Mouse (Mus musculus): Measurements from ENCODE around the gene Rpl11.
A peak's percentile ranks its signal among the peaks of the same experiment; 100 is the strongest.
"Not testable (repeated sequence)": the region's sequence is repeated elsewhere in the genome, so short reads cannot be mapped to it uniquely, and the experiment has no call there.

Gene Rpl11

DNA sequence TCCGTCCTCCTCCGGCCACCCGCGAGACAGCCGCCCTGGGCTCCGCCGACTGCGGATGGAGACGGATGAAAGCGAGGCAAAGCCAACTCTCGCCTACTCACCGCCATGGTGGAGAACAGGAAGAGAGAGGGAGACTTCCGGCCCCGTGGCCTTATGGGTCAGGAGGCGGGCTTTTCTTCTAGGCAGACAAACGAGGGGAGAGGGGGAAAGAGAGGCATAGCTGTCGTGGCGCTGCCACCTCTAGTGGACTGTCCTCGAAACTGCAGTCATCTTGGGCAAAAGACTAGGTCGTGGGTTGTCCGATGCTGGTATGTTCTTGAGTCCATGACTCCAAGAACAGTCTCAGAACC, at the start of gene Rpl11:
Rpl11 (minus strand) TSS at position 182 of the 350 bp plus-strand sequence.
- peak; percentile 92 to 94 for DNase-seq

GRCm38 (mm10) chr4:136101753-136102152, 48.5 kb upstream of the Rpl11 start:
- not testable (repeated sequence) for DNase-seq

- DNase-seq: no peak
Measured at GRCm38 (mm10) chr4:136100396-136101070, 47.3 kb upstream of the Rpl11 start.

- no peak for DNase-seq
Measured at GRCm38 (mm10) chr4:136098446-136098845, 45.2 kb upstream of the Rpl11 start.

GRCm38 (mm10) chr4:136096446-136097113, 43.4 kb upstream of the Rpl11 start:
- DNase-seq: no peak

- no peak for DNase-seq
Measured at GRCm38 (mm10) chr4:136095490-136096105, 42.4 kb upstream of the Rpl11 start.

DNA sequence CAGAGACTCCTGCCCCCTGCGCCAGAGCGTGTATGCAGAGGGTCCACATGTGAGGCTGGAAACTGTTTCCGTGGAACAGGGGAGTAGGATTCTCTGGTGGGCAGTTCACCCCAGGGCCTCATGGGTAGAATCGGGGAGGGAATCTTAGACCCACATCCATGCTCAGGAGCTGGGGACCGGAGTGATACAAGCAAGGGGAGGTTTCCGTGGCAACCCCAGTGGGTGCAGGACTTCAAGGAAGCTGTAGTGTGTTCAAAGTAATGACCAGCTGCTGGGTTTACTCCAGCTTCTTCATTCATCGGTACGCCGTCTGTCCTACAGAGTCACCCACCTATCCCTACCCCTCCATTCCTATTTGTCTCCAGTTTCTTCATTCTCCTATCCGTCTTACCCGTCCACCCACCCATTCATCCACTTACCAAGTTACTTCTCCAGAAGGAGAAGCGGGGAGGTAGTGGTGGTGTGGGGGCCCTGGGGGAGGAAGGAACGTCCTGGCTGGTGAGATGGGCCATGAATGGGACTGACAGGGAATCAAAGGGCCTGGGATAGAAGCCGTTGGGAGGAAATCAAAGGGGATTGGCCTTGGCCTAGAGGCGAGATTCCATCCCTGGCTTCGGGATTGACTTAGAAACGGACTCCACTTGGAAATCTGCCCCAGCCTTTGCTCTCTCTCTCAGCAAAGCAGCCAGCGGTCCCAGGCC, 41.4 kb upstream of the Rpl11 start:
- DNase-seq: peak in 1 of 2 experiments; percentile 25

DNA sequence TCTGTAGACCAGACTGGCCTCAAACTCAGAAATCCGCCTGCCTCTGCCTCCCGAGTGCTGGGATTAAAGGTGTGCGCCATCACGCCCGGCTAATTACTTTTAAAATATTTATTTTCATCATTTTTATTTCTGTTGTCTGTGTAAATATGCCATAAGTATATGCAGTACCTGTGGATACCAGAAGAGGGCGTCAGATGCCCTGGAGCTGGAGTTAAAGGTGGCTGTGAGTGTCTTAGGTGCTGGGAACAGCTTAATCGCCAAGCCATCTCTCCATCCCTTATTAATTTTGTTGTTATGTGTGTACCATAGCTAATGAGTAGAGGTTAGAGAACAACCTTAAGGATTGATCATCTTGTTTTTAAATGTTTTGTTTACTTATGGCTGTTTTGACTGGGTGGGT, 39.3 kb upstream of the Rpl11 start:
- DNase-seq: no peak

- no peak for DNase-seq
Measured at GRCm38 (mm10) chr4:136091346-136091745, 38.1 kb upstream of the Rpl11 start.

DNA sequence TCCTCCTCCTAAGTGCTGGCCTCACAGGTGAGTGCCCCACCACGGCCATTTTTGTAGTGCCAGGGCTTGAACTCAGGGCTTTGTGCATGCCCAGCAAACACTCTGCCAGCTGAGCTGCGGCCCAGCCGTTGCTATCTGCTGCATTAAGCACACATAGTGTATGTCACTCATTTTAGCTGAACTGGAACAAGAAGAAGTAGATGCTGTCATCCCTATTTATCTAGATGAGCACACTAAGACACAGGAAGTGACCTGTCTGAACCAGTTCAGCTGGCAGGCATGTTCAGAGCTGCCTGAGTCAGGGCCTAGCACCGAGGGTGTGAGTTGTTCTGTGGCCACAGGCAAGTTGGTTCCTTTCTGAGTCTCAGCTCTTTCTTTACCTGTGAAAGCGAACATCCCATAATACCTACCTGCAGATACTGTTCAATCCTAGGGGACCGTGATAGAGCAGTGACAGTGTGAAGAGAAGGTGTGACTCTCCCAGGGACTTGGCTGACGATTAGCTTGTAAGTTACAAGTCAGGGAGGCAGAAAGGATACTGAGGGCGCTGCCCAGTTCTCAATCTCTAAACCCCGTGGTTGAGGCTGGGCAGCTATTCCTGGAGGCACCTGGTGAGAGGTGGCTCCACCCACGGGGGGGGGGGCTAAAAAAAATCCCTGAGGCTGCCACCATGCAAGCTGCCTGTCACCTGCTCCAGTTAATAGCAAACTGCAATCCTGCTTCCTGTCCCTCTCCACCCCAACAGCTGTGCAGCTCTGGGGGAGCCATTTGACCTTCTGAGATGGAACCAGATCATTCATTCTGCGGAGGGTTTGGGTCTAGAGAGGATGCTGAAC, 36.7 kb upstream of the Rpl11 start:
- no peak for DNase-seq

- no peak for DNase-seq
Measured at GRCm38 (mm10) chr4:136088971-136089747, 35.9 kb upstream of the Rpl11 start.

- DNase-seq: no peak
Measured at GRCm38 (mm10) chr4:136088364-136088763, 35.1 kb upstream of the Rpl11 start.

- DNase-seq: no peak
Measured at GRCm38 (mm10) chr4:136087261-136087660, 34.0 kb upstream of the Rpl11 start.

- no peak for DNase-seq
Measured at GRCm38 (mm10) chr4:136084840-136085239, 31.6 kb upstream of the Rpl11 start.

DNA sequence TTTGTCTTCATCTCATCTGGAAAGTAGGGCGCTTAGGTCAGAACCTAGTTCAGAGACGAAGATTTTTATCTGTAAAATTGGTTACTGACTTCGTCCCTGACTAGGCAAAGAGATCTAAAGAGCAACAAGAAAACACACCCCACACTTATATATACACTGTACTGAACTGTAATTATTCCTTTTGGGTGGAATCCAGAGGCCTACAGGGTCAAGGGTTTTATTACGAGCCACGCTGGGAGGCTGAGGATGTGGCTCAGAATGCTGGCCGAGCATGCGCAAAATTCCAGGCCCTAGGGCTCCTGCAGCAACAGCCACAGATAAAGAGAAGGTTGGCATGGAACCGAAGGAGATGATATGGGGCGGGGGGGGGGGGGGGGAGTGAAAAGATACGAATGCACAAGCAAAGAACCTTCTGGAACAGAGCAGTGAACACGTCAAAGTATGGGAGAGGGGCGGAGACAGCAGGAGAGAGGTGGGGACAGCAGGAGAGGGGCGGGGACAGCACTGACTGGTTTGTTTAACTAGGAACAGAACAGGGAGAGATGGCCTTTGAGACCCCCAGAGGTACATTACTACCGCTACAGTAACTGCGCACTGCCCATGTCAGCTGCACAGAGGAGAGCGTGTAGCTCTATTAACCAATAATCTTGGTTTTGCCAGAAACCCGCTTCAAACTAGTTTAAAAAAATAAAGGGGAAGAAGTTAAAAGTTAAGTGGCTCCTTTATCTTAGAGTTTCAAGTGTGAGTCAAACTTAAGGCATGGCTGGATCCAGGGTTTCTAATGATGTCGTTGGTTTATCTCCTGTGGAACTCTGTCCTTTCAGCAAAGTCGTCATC, 30.3 kb upstream of the Rpl11 start:
- no peak for DNase-seq

DNA sequence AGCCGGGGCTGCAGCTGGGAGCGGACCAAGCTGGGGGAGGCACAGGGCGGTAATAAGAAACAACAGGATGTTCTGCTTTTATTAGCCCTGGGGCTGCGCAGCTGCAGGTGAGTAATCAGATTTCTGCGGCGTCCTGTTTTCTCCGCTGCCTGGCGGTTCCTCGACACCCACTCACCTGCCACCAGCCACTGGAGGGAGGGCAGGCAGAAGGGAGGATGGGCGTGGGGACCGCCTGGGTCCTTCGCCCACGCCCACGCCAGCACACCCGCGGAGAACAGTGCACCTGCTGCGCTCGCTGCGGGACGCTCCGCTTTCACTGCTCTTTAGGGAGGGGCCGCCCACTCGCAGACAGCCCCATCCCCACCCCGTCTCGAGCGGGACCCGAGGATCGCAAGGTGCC, 28.5 kb upstream of the Rpl11 start:
- DNase-seq: no peak

DNA sequence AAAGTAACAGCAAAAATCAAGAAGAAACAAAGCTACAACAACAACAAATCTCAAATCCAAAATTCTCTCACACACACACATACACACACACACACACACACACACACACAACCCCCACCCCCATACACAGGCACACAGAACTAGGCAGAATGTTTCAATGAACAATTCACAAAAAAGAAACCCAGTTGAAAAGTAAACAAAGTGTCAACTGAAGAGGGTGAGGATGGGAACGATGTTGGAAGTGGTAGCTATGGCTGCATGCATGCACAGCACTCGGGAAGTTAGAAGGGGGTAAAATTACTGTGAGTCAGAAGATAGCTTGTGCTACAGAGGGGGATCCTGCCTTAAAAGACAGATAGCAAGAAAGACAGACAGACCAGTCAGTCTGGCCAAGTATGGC, 25.4 kb upstream of the Rpl11 start:
- no peak for DNase-seq

DNA sequence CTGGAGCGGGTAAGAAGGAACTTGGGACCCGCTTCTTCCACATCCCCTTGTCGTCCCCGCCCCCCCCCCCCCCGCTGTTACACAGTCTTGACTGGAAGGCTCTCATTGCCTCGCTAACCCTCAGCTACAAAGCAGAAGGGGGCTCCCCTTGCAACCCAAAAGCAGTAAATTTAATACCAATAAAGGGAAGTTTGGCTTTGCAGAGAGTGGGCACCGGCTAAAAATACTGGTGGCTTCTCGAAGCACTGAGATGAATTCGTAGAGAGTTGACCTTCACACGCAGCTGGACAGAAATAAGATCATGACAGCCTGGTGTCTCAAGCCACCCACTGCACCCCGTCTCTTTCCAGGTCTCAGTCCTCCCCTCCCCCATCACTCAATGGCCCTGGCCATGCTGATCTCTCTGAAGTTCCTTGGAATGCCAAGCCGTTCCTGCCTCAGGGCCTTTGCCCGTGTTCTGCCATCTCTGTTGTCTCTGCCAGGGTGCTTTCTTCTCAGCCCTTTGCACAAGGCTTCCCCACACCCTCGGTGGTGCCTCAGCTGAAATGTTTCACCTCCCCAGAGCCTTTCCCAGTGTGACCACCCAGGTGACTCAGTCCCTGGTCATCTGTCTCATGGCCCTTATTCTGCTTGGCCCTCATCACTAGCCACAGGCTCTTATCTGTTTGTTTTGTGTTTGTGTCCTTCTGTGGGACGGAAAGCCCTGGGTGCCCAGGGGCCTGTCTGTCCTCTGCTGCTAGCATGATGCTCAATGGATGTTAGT, 23.7 kb upstream of the Rpl11 start:
- DNase-seq: no peak

GRCm38 (mm10) chr4:136071178-136071714, 18.0 kb upstream of the Rpl11 start:
- DNase-seq: peak; percentile 79 to 86

DNA sequence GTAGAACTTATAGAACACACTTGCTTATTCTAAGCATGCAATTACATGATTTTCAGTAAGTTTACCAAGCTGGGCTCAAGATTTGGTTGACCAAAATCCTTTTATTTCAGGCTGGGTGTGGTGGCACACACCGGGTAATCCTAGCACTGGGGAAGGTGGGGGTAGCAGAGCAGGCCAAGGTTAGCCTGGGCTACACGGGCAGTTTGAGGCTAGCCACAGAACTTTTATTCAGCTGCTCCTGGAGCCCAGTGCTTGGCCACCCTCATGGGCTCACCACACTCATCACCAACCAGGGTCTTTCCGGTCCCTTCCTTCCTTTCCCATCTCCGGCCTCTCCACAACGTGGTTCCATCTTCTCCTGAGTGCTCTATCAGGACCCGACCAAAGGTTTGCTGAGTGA, 17.4 kb upstream of the Rpl11 start:
- DNase-seq: no peak
